Mouse (Mus musculus) erythroblast, embryonic 14.5 days (primary cell): Measurements from ENCODE around the gene Mgme1. TPM values are rescaled to one million over a fixed set of nuclear protein-coding genes. Genes with fewer than 3 reads are reported as not detected.

ENCODE experiments used
- H3K27me3 ChIP-seq: 2 replicates; pipeline ENCODE4 v1.6.1; 2012; ENCODE audit warnings: inconsistent platforms; ENCODE audit not compliant: control insufficient read depth
- H3K36me3 ChIP-seq: 2 replicates; pipeline ENCODE4 v1.6.1; 2012; ENCODE audit warnings: mild to moderate bottlenecking, inconsistent platforms; ENCODE audit not compliant: control insufficient read depth
- H3K4me1 ChIP-seq: 2 replicates; pipeline ENCODE4 v1.6.1; 2012; ENCODE audit warnings: inconsistent platforms; ENCODE audit not compliant: control insufficient read depth
- H3K4me3 ChIP-seq: replicated peaks from 2 replicates; pipeline ENCODE3; 2012; ENCODE audit warnings: moderate library complexity, mild to moderate bottlenecking, inconsistent platforms
- H3K9me3 ChIP-seq: 2 replicates; pipeline ENCODE4 v1.6.1; 2012; ENCODE audit warnings: low read length, inconsistent platforms, mixed read lengths; ENCODE audit not compliant: control insufficient read depth
- GATA1 ChIP-seq: IDR thresholded peaks from 2 replicates; pipeline ENCODE4 v1.6.1; 2012; ENCODE audit warnings: low read length, inconsistent platforms, mixed read lengths
- TAL1 ChIP-seq: IDR thresholded peaks from 3 replicates; pipeline ENCODE4 v1.6.1; 2012; ENCODE audit warnings: low read length, inconsistent platforms, mixed read lengths
- polyA plus RNA-seq: library from polyadenylated mRNA; stranded (reverse); fragments of >175 nt; gene quantifications from 2 replicates; pipeline ENCODE4 v1.2.3, GENCODE M21; 2012

The Mgme1 gene
- polyA plus RNA-seq, 1 experiment: 0.16 TPM

GRCm38 (mm10) chr2:144235776-144236175 lies 34.7 kb upstream of the Mgme1 start:
- no peaks in the 10 kb centered on the region for H3K36me3 ChIP-seq
- H3K4me3 ChIP-seq: no peak overlapping the region
- no peak for TF ChIP-seq GATA1
- no peak for TF ChIP-seq TAL1
- no peaks in the 10 kb centered on the region for H3K27me3 ChIP-seq
- H3K4me1 ChIP-seq: peaks cover 5% of the 10 kb centered on the region
- H3K9me3 ChIP-seq: peaks cover 3% of the 10 kb centered on the region; the same call in 1 of the 2 replicates

GRCm38 (mm10) chr2:144236791-144237584 lies 33.5 kb upstream of the Mgme1 start:
- Histone ChIP-seq H3K4me1 (no peaks in the 10 kb centered on the region), H3K4me3 (no peak overlapping the region), H3K9me3 (peaks cover 3% of the 10 kb centered on the region; the same call in 1 of the 2 replicates), H3K36me3 (no peaks in the 10 kb centered on the region), H3K27me3 (no peaks in the 10 kb centered on the region)
- TF ChIP-seq GATA1 (no peak), TAL1 (no peak)

GRCm38 (mm10) chr2:144238341-144238740 lies 32.1 kb upstream of the Mgme1 start:
- H3K36me3 ChIP-seq: no peaks in the 10 kb centered on the region
- TF ChIP-seq GATA1: no peak
- no peak for TF ChIP-seq TAL1
- no peaks in the 10 kb centered on the region for H3K4me1 ChIP-seq
- peaks cover 3% of the 10 kb centered on the region; the same call in 1 of the 2 replicates for H3K9me3 ChIP-seq
- no peak overlapping the region for H3K4me3 ChIP-seq
- no peaks in the 10 kb centered on the region for H3K27me3 ChIP-seq

GRCm38 (mm10) chr2:144239318-144239717 lies 31.1 kb upstream of the Mgme1 start:
- Histone ChIP-seq H3K36me3 (no peaks in the 10 kb centered on the region), H3K4me1 (no peaks in the 10 kb centered on the region), H3K9me3 (peaks cover 3% of the 10 kb centered on the region; the same call in 1 of the 2 replicates), H3K27me3 (no peaks in the 10 kb centered on the region), H3K4me3 (no peak overlapping the region)
- TF ChIP-seq TAL1 (no peak), GATA1 (no peak)

GRCm38 (mm10) chr2:144240095-144240899 lies 30.2 kb upstream of the Mgme1 start:
- Histone ChIP-seq H3K4me1 (no peaks in the 10 kb centered on the region), H3K9me3 (no peaks in the 10 kb centered on the region), H3K27me3 (no peaks in the 10 kb centered on the region), H3K36me3 (no peaks in the 10 kb centered on the region), H3K4me3 (no peak overlapping the region)
- TF ChIP-seq TAL1 (no peak), GATA1 (no peak)

- TF ChIP-seq TAL1 (no peak), GATA1 (no peak)
- H3K4me3 ChIP-seq: no peak overlapping the region
- no peaks in the 10 kb centered on the region; the same call in none of the 2 replicates for H3K4me1 ChIP-seq
- H3K27me3 ChIP-seq: no peaks in the 10 kb centered on the region
- H3K36me3 ChIP-seq: peaks cover 19% of the 10 kb centered on the region
- H3K9me3 ChIP-seq: no peaks in the 10 kb centered on the region
Measured at GRCm38 (mm10) chr2:144245464-144245863, 25.0 kb upstream of the Mgme1 start.

- TF ChIP-seq GATA1 (no peak), TAL1 (no peak)
- Histone ChIP-seq H3K27me3 (no peaks in the 10 kb centered on the region), H3K4me1 (no peaks in the 10 kb centered on the region; the same call in none of the 2 replicates), H3K4me3 (no peak overlapping the region), H3K9me3 (no peaks in the 10 kb centered on the region), H3K36me3 (peaks cover 27% of the 10 kb centered on the region)
Measured at GRCm38 (mm10) chr2:144246270-144246669, 24.2 kb upstream of the Mgme1 start.

GRCm38 (mm10) chr2:144247337-144247978 lies 23.0 kb upstream of the Mgme1 start:
- Histone ChIP-seq H3K4me1 (no peaks in the 10 kb centered on the region; the same call in none of the 2 replicates), H3K9me3 (no peaks in the 10 kb centered on the region), H3K4me3 (no peak overlapping the region), H3K27me3 (no peaks in the 10 kb centered on the region), H3K36me3 (peaks cover 38% of the 10 kb centered on the region)
- TF ChIP-seq GATA1 (no peak), TAL1 (no peak)
